Mouse (Mus musculus) cerebellum, adult 2 months (tissue): ENCODE data around the gene Chil1. TPM values are rescaled to one million over a fixed set of nuclear protein-coding genes. Genes with fewer than 3 reads are reported as not detected.
A peak's percentile ranks its signal among the peaks of the same experiment; 100 is the strongest.

Source experiments
- DNase-seq, 2 experiments: peaks; one replicate each; pipeline ENCODE4 v3.0.0; 2021
- H3K27ac ChIP-seq: fragments of 200-500 bp; 2 replicates; pipeline ENCODE4 v1.5.1; 2012; ENCODE audit warnings: low read length, control low read depth, inconsistent platforms; ENCODE audit not compliant: insufficient read depth
- H3K27me3 ChIP-seq: fragments of 200-500 bp; 2 replicates; pipeline ENCODE4 v1.6.1; 2012; ENCODE audit warnings: inconsistent platforms, mild to moderate bottlenecking, low read length, moderate library complexity; ENCODE audit not compliant: control insufficient read depth, insufficient read depth
- H3K4me1 ChIP-seq: fragments of 200-500 bp; 2 replicates; pipeline ENCODE4 v1.6.1; 2011; ENCODE audit warnings: low read length; ENCODE audit not compliant: control insufficient read depth, insufficient read depth
- H3K4me3 ChIP-seq: fragments of 200-500 bp; replicated peaks from 2 replicates; pipeline ENCODE3; 2011; ENCODE audit warnings: mild to moderate bottlenecking, low read depth, low read length, control low read depth; ENCODE audit not compliant: insufficient read depth
- CTCF ChIP-seq: fragments of 200-500 bp; IDR thresholded peaks from 2 replicates; pipeline ENCODE4 v1.5.1; 2011; ENCODE audit warnings: low read depth, mild to moderate bottlenecking, control low read depth, low read length, moderate library complexity, borderline replicate concordance; ENCODE audit not compliant: insufficient read depth
- POLR2A ChIP-seq: fragments of 200-500 bp; IDR thresholded peaks from 2 replicates; pipeline ENCODE4 v1.6.1; 2011; ENCODE audit warnings: low read length, control low read depth, borderline replicate concordance; ENCODE audit not compliant: insufficient read depth
- WGBS: fragments of 180-500 bp; shearing (Covaris S2); methylation state at CpG from one replicate; pipeline ENCODE4 v1.1.7; 2018; 5-methylcytosine and 5-hydroxymethylcytosine counted together
- polyA plus RNA-seq: library from polyadenylated mRNA; depleted of rRNA; stranded (reverse); fragments of >200 nt; gene quantifications from 2 replicates; pipeline ENCODE4 v1.2.3, GENCODE M21; 2012

The Chil1 gene
- polyA plus RNA-seq, 1 experiment, result 24.2 TPM

GRCm38 (mm10) chr1:134184089-134184488 lies 2.1 kb downstream of the Chil1 start:
- TF ChIP-seq POLR2A (no peak), CTCF (no peak)
- no peak for DNase-seq
- no peaks in the 10 kb centered on the region for H3K27me3 ChIP-seq
- 90% methylated on average over 4 of the region's 4 CpGs for WGBS
- H3K4me3 ChIP-seq, result no peak overlapping the region
- H3K4me1 ChIP-seq, result peaks cover 8% of the 10 kb centered on the region
- H3K27ac ChIP-seq, result no peak overlapping the region

- no peak for TF ChIP-seq POLR2A
- no peak for TF ChIP-seq CTCF
- Histone ChIP-seq H3K27me3 (no peaks in the 10 kb centered on the region), H3K27ac (no peak overlapping the region), H3K4me1 (peaks cover 16% of the 10 kb centered on the region), H3K4me3 (no peak overlapping the region)
- DNase-seq, result peak in 1 of 2 experiments; percentile 18
- WGBS, result 94% methylated on average over 5 of the region's 5 CpGs
Measured at GRCm38 (mm10) chr1:134188217-134188616, 6.2 kb downstream of the Chil1 start.

DNA sequence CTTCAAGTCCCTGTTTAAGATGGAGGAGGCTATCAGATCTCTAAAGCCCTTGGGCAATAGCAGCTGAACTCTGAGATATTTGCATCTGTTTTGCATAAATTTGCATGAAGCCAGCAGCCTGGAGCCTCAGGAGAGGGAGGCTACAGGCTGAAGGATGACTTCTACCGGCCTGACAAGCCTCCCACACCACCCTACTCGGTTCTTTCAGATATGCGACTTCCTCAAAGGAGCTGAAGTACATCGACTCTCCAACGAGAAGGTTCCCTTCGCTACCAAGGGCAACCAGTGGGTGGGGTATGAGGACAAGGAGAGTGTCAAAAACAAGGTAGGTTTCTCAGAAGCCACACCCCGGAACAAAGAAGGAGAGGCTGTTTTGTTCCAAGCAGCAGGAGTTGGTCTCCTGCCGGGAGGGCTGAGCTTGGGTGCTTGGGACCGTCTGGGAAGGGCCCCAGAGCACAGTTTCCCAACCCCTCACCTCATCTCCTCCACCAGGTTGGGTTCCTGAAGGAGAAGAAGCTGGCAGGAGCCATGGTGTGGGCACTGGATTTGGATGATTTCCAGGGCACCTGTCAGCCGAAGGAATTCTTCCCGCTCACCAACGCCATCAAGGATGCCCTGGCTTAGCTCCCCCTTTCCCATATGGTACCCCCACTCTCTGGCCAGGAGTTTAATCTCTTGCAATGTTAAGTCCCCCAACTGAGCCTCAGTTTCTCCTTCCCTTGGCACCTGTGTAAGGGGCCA lies 7.2 kb downstream of the Chil1 start:
- Histone ChIP-seq H3K4me3 (no peak overlapping the region), H3K27me3 (no peaks in the 10 kb centered on the region), H3K4me1 (peaks cover 23% of the 10 kb centered on the region), H3K27ac (no peak overlapping the region)
- TF ChIP-seq CTCF (peak; percentile 28; the same call in 1 of the 2 replicates), POLR2A (no peak)
- DNase-seq, result peak in 1 of 2 experiments; percentile 46
- 15% methylated on average over 12 of the region's 12 CpGs for WGBS

GRCm38 (mm10) chr1:134191192-134191591 lies 9.2 kb downstream of the Chil1 start:
- Histone ChIP-seq H3K27ac (no peak overlapping the region), H3K27me3 (no peaks in the 10 kb centered on the region), H3K4me3 (no peak overlapping the region), H3K4me1 (peaks cover 41% of the 10 kb centered on the region)
- TF ChIP-seq CTCF, result no peak
- no peak for TF ChIP-seq POLR2A
- WGBS, result 78% methylated on average over 5 of the region's 5 CpGs
- DNase-seq, result peak in 1 of 2 experiments; percentile 14

DNA sequence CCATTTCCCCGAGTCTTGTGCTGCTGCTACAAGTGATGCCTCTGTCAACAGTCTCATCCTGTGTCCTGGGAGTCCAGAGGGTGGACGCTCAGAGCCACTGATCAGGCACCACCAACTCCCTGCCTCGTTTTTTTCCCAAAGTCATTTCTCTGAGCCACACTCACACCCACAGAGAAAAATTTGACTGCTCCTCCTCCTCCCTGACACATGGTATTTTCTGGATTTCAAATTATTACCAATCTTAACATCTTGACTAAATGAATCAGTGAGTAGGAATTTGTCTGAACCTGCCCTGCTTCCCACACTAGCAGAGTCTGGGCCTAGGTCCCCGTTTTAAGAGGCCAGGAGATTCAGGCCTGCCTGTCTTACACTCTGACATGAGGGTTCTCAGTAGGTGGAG lies 10.0 kb downstream of the Chil1 start:
- Histone ChIP-seq H3K27me3 (no peaks in the 10 kb centered on the region), H3K27ac (no peak overlapping the region), H3K4me3 (no peak overlapping the region), H3K4me1 (peaks cover 42% of the 10 kb centered on the region)
- peak in 1 of 2 experiments; percentile 12 for DNase-seq
- no peak for TF ChIP-seq CTCF
- no peak for TF ChIP-seq POLR2A
- 74% methylated on average over 4 of the region's 4 CpGs for WGBS

GRCm38 (mm10) chr1:134193126-134193525 lies 11.2 kb downstream of the Chil1 start, which contains the start of gene Mybph:
Gene Mybph (plus strand): TSS chr1:134193448.
- TF ChIP-seq POLR2A (no peak), CTCF (no peak)
- Histone ChIP-seq H3K27ac (no peak within 1 kb of the TSS), H3K4me3 (no peak within 1 kb of the TSS), H3K27me3 (no peaks in the 10 kb centered on the region), H3K4me1 (peaks cover 48% of the 10 kb centered on the region)
- 75% methylated on average over 1 of the region's 1 CpGs for WGBS
- peak in 1 of 2 experiments; percentile 36 for DNase-seq

- H3K27ac ChIP-seq, result no peak overlapping the region
- WGBS, result 77% methylated on average over 7 of the region's 7 CpGs
- H3K4me3 ChIP-seq, result no peak overlapping the region
- DNase-seq, result peak in 1 of 2 experiments; percentile 39
- H3K27me3 ChIP-seq, result no peaks in the 10 kb centered on the region
- TF ChIP-seq POLR2A (no peak), CTCF (no peak)
- H3K4me1 ChIP-seq, result peaks cover 45% of the 10 kb centered on the region
Measured at GRCm38 (mm10) chr1:134193674-134194197, 11.8 kb downstream of the Chil1 start.

DNA sequence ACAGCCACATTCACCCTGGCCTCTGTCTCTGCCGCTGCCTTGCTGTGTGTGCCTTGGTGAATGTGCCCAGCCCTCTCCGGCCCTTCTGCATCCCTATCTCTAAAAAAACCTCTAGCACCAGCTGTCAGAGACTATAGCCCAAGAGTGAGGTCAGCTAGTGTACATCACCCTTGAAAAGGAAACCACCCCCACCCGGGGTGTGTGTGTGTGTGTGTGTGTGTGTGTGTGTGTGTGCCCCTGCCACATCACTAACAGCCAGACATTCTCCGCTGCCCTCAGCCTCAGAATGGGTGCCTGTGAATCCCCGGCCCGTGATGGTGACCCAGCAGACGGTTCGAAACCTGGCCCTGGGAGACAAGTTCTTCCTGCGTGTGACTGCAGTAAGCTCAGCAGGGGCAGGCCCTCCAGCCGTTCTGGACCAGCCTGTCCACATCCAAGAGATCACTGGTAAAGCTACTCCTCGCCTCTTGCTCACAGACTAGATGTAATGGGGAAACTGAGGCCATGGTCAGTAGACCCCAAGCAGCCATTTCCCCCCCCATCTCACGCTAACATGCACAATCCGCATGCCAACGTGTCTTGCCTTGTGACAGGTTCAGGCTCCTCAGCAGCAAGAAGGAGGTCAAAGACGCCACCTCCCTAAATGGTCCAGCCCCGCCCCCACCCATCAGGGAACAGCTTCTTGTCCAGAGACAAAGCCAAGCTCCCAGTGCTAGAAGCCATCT lies 12.5 kb downstream of the Chil1 start:
- H3K4me3 ChIP-seq, result no peak overlapping the region
- peaks cover 38% of the 10 kb centered on the region for H3K4me1 ChIP-seq
- H3K27me3 ChIP-seq, result no peaks in the 10 kb centered on the region
- TF ChIP-seq CTCF, result no peak
- TF ChIP-seq POLR2A, result no peak
- WGBS, result 71% methylated on average over 16 of the region's 16 CpGs
- DNase-seq, result peak in 1 of 2 experiments; percentile 35
- no peak overlapping the region for H3K27ac ChIP-seq
